In the genomic region with DNA sequence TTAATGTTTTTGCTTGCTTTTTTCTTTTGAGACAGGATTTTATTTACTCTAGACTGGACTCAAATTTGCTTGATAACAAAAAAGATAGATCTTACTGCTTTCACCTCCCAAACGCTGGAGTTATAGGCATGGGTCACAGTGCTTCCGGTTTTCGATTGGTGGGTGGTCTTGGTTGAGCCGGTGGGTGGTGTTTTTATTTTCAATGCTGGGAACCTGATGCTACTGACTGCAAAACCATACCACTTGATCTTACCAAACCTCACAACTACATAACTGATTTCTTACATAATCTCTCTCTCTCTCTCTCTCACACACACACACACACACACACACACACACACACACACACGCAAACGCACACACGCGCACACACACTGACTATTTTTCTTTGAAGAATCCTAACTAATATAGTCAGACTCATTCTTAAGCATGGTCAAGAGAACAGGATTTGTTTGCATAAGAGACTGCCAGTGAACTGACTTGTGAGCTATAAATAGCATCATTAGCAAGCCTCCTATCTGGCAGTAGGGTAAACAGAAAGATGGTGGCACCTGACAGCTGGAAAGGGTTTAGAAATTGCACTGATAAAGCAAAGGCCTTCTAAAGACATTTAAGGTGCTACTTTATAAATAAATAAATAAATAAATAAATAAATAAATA, we compare ENCODE assay signal across 9 mouse cellular contexts. TPM values are rescaled to one million over a fixed set of nuclear protein-coding genes. Genes with fewer than 3 reads are reported as not detected.
DNase-seq lines count a peak whose midpoint lies in the region; ATAC-seq lines count a peak whose summit lies in the region.
"Had no signal": no experiment of that assay in that cellular context is flagged by ENCODE, and none has a peak within 500 bp of the region (broad histone marks: within the 10 kb centered on the region; RNA-seq: fewer than 3 reads in every experiment).

No protein-coding gene starts in this region.

- DNase-seq in kidney, postnatal 36 days = no peak
- DNase-seq in CD4-positive, CD25-positive, alpha-beta regulatory T cell, adult 2 months (ENCODE audit: low read depth, low spot score) = peak; percentile 24
- peak; percentile 54 for DNase-seq in adipocyte (ENCODE audit: low spot score)
- DNase-seq in lung, postnatal 25 days (ENCODE audit: low spot score) = peak; percentile 72
- DNase-seq in frontal cortex, postnatal 10 days (ENCODE audit: low spot score in 2 of 2) = no peak
- DNase-seq in midbrain, embryonic 10.5 days (ENCODE audit: low spot score) = no peak
- DNase-seq: liver, embryonic 13.5 days; right cerebral cortex, postnatal 25 days had no signal

- 54% methylated on average over 8 of the region's 8 CpGs for WGBS in kidney, embryonic 16.5 days
- 82% methylated on average over 8 of the region's 8 CpGs for WGBS in midbrain, embryonic 10.5 days

- no peak for ATAC-seq in kidney, embryonic 16.5 days (ENCODE audit: low FRiP score, low TSS enrichment)

- H3K27me3 ChIP-seq in kidney, embryonic 16.5 days (ENCODE audit: insufficient read depth, low read length) = no peaks in the 10 kb centered on the region
- peaks cover 13% of the 10 kb centered on the region for H3K27me3 ChIP-seq in midbrain, embryonic 10.5 days (ENCODE audit: low read depth, poor library complexity, severe bottlenecking)

- H3K9me3 ChIP-seq in kidney, embryonic 16.5 days (ENCODE audit: low read length) = no peaks in the 10 kb centered on the region
- no peaks in the 10 kb centered on the region for H3K9me3 ChIP-seq in midbrain, embryonic 10.5 days (replicated peaks)
- H3K9me3 ChIP-seq: liver, embryonic 13.5 days had no signal

- no peak overlapping the region for H3K9ac ChIP-seq in kidney, embryonic 16.5 days (replicated peaks; ENCODE audit: low read length)
- H3K9ac ChIP-seq: liver, embryonic 13.5 days had no signal

- no peaks in the 10 kb centered on the region for H3K36me3 ChIP-seq in kidney, embryonic 16.5 days (ENCODE audit: insufficient read depth, low read length)
- no peaks in the 10 kb centered on the region for H3K36me3 ChIP-seq in midbrain, embryonic 10.5 days
- H3K36me3 ChIP-seq: liver, embryonic 13.5 days had no signal

- H3K27ac ChIP-seq in kidney, embryonic 16.5 days (ENCODE audit: low read length) = peak overlapping the region; percentile 37
- H3K27ac ChIP-seq in midbrain, embryonic 10.5 days (replicated peaks) = no peak overlapping the region
- H3K27ac ChIP-seq: liver, embryonic 13.5 days had no signal

- peaks cover 29% of the 10 kb centered on the region for H3K4me1 ChIP-seq in kidney, embryonic 16.5 days (ENCODE audit: insufficient read depth, low read length)
- H3K4me1 ChIP-seq in midbrain, embryonic 10.5 days = peaks cover 30% of the 10 kb centered on the region

- no peak overlapping the region for H3K4me2 ChIP-seq in kidney, embryonic 16.5 days (replicated peaks; ENCODE audit: low read depth, low read length)
- H3K4me2 ChIP-seq: liver, embryonic 13.5 days had no signal

- no peak overlapping the region for H3K4me3 ChIP-seq in kidney, embryonic 16.5 days (ENCODE audit: low read length)
- H3K4me3 ChIP-seq in midbrain, embryonic 10.5 days = no peak overlapping the region
- H3K4me3 ChIP-seq: liver, embryonic 13.5 days had no signal

RNA-seq across cellular contexts. Expression of a gene that starts 37.6 kb away (rescaled TPM):
- polyA plus RNA-seq in kidney, embryonic 16.5 days (2015; fragmentation: Nextera tagmentation; extraction: Ambion mirVana) = 45.3 and 59.0 TPM in 2 replicates
- polyA plus RNA-seq in midbrain, embryonic 10.5 days (2016; fragmentation: Nextera tagmentation; extraction: Ambion mirVana) = 39.6 and 48.3 TPM in 2 replicates

Comparison
In these comparisons a context has a peak if more than half of its experiments do, and no peak if none do; other contexts are left out.
1. DNase-seq: peak in CD4-positive, CD25-positive, alpha-beta regulatory T cell, adult 2 months (single experiment), adipocyte (single experiment) and lung, postnatal 25 days (single experiment); none in kidney, postnatal 36 days (0 of 2), frontal cortex, postnatal 10 days (0 of 2) and midbrain, embryonic 10.5 days (single experiment).